Mouse (Mus musculus): Measurements from ENCODE around the gene Sephs2. TPM values are rescaled to one million over a fixed set of nuclear protein-coding genes. Genes with fewer than 3 reads are reported as not detected.

Gene Sephs2
- polyA plus RNA-seq, 1 experiment: 1.5 TPM

DNA sequence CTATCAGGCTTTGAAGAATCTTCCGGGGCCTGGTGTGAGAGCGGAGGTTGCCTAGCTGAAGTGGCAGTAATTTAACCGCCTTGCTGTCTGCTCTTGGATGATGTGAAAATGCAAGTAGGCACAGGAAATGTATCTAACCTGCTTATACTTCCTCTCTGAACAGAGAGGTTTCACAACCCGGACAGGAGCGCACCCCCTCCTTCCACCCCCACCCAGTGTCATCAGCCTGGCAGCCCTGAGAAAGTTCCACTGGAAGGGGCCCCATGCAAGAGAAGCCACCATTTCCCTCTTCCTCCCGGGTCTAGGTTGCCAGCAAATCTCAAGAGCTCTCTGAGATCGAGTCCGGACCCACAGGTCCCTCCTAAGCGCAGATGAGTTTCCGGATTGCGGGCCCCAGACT, 22.2 kb upstream of the Sephs2 start, which contains the start of gene Itgal:
Gene Itgal, plus strand, starts transcription at position 163 of the 400 bp plus-strand sequence.
- Histone ChIP-seq H3K4me1 (ENCODE audit: control insufficient read depth) (peaks cover 9% of the 10 kb centered on the region), H3K4me3 (replicated peaks) (no peak within 1 kb of the TSS), H3K36me3 (ENCODE audit: control insufficient read depth) (no peaks in the 10 kb centered on the region), H3K9me3 (ENCODE audit: control insufficient read depth, low read length) (no peaks in the 10 kb centered on the region), H3K27me3 (ENCODE audit: control insufficient read depth) (0 out of 2 replicates have a peak, but pooled peaks cover 2% of the 10 kb centered on the region)
- TF ChIP-seq TAL1 (IDR thresholded peaks at IDR 0.05; ENCODE audit: low read length): no peak
- no peak for TF ChIP-seq GATA1 (IDR thresholded peaks at IDR 0.05; ENCODE audit: low read length)

DNA sequence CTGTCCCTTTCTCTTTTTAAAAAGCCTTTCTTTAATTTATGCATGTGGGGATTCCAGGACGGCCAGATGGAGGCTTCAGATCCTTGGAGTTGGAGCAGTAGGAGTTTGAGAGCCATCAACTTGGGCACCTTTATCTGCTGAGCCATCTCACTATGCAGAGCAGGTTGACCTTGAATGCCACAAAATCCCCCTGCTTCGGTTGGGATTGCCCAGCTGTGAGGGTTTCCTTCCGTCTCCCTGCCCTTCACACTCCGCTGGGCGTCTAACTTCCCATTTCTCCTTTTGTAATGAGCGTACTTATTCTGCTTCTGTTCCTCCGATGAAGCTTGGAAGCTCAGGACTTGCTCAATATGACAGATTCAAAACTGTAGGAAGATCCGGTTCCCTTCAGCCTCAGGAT, 16.3 kb upstream of the Sephs2 start:
- Histone ChIP-seq H3K4me1 (ENCODE audit: control insufficient read depth) (peaks cover 9% of the 10 kb centered on the region), H3K27me3 (ENCODE audit: control insufficient read depth) (peaks cover 5% of the 10 kb centered on the region), H3K4me3 (replicated peaks) (no peak overlapping the region)

GRCm38 (mm10) chr7:127289306-127289705, 15.5 kb upstream of the Sephs2 start:
- H3K4me3 ChIP-seq (replicated peaks): no peak overlapping the region

More for the DNA sequence above, 16.3 kb upstream of the Sephs2 start:
- TF ChIP-seq GATA1 (IDR thresholded peaks at IDR 0.05; ENCODE audit: low read length): no peak
- no peak for TF ChIP-seq TAL1 (IDR thresholded peaks at IDR 0.05; ENCODE audit: low read length)
- Histone ChIP-seq H3K36me3 (ENCODE audit: control insufficient read depth) (no peaks in the 10 kb centered on the region), H3K9me3 (ENCODE audit: control insufficient read depth, low read length) (no peaks in the 10 kb centered on the region)

GRCm38 (mm10) chr7:127287940-127288339, 14.1 kb upstream of the Sephs2 start:
- Histone ChIP-seq H3K4me3 (replicated peaks) (no peak overlapping the region), H3K4me1 (ENCODE audit: control insufficient read depth) (peaks cover 15% of the 10 kb centered on the region), H3K9me3 (ENCODE audit: control insufficient read depth, low read length) (no peaks in the 10 kb centered on the region), H3K27me3 (ENCODE audit: control insufficient read depth) (peaks cover 5% of the 10 kb centered on the region), H3K36me3 (ENCODE audit: control insufficient read depth) (no peaks in the 10 kb centered on the region)
- TF ChIP-seq TAL1 (IDR thresholded peaks at IDR 0.05; ENCODE audit: low read length) (no peak), GATA1 (IDR thresholded peaks at IDR 0.05; ENCODE audit: low read length) (no peak)

More at GRCm38 (mm10) chr7:127289306-127289705, 15.5 kb upstream of the Sephs2 start:
- peaks cover 5% of the 10 kb centered on the region for H3K27me3 ChIP-seq (ENCODE audit: control insufficient read depth)
- no peaks in the 10 kb centered on the region for H3K9me3 ChIP-seq (ENCODE audit: control insufficient read depth, low read length)
- H3K36me3 ChIP-seq (ENCODE audit: control insufficient read depth): no peaks in the 10 kb centered on the region
- peaks cover 12% of the 10 kb centered on the region for H3K4me1 ChIP-seq (ENCODE audit: control insufficient read depth)
- no peak for TF ChIP-seq GATA1 (IDR thresholded peaks at IDR 0.05; ENCODE audit: low read length)

DNA sequence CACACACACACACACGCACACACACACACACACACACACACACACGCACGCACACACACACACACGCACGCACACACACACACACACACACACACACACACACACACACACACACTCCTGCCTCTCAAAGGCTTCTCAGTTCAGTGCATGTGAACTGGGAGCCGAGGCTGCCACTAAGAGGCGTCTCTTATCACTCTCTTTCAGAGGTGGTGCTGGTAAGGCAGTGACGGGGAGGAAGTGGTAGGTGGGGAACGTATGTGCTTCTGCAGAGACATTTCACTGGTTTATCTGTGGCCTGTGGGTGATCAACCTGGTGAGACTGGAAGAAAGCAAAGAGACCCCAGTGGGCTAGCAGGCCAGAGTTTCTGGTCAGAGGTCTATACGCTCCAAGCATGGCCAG, 11.3 kb upstream of the Sephs2 start:
- H3K36me3 ChIP-seq (ENCODE audit: control insufficient read depth): no peaks in the 10 kb centered on the region
- no peak overlapping the region for H3K4me3 ChIP-seq (replicated peaks)
- TF ChIP-seq TAL1 (IDR thresholded peaks at IDR 0.05; ENCODE audit: low read length): no peak
- TF ChIP-seq GATA1 (IDR thresholded peaks at IDR 0.05; ENCODE audit: low read length): no peak
- H3K9me3 ChIP-seq (ENCODE audit: control insufficient read depth, low read length): no peaks in the 10 kb centered on the region
- peaks cover 15% of the 10 kb centered on the region for H3K4me1 ChIP-seq (ENCODE audit: control insufficient read depth)
- H3K27me3 ChIP-seq (ENCODE audit: control insufficient read depth): peaks cover 1% of the 10 kb centered on the region

GRCm38 (mm10) chr7:127282190-127282589, 8.3 kb upstream of the Sephs2 start:
- H3K27me3 ChIP-seq (ENCODE audit: control insufficient read depth): no peaks in the 10 kb centered on the region
- no peaks in the 10 kb centered on the region for H3K9me3 ChIP-seq (ENCODE audit: control insufficient read depth, low read length)
- H3K4me3 ChIP-seq (replicated peaks): no peak overlapping the region
- peaks cover 30% of the 10 kb centered on the region for H3K4me1 ChIP-seq (ENCODE audit: control insufficient read depth)
- TF ChIP-seq TAL1 (IDR thresholded peaks at IDR 0.05; ENCODE audit: low read length) (no peak), GATA1 (IDR thresholded peaks at IDR 0.05; ENCODE audit: low read length) (no peak)
- no peaks in the 10 kb centered on the region for H3K36me3 ChIP-seq (ENCODE audit: control insufficient read depth)

- H3K36me3 ChIP-seq (ENCODE audit: control insufficient read depth): no peaks in the 10 kb centered on the region
- H3K27me3 ChIP-seq (ENCODE audit: control insufficient read depth): no peaks in the 10 kb centered on the region
- no peaks in the 10 kb centered on the region for H3K9me3 ChIP-seq (ENCODE audit: control insufficient read depth, low read length)
- H3K4me1 ChIP-seq (ENCODE audit: control insufficient read depth): peaks cover 34% of the 10 kb centered on the region
- TF ChIP-seq GATA1 (IDR thresholded peaks at IDR 0.05; ENCODE audit: low read length) (no peak), TAL1 (IDR thresholded peaks at IDR 0.05; ENCODE audit: low read length) (no peak)
- H3K4me3 ChIP-seq (replicated peaks): no peak overlapping the region
Observed at GRCm38 (mm10) chr7:127281114-127281513, 7.3 kb upstream of the Sephs2 start.

GRCm38 (mm10) chr7:127280092-127280491, 6.2 kb upstream of the Sephs2 start:
- TF ChIP-seq TAL1 (IDR thresholded peaks at IDR 0.05; ENCODE audit: low read length) (no peak), GATA1 (IDR thresholded peaks at IDR 0.05; ENCODE audit: low read length) (no peak)
- Histone ChIP-seq H3K4me1 (ENCODE audit: control insufficient read depth) (peaks cover 29% of the 10 kb centered on the region), H3K36me3 (ENCODE audit: control insufficient read depth) (no peaks in the 10 kb centered on the region), H3K4me3 (replicated peaks) (no peak overlapping the region), H3K27me3 (ENCODE audit: control insufficient read depth) (no peaks in the 10 kb centered on the region), H3K9me3 (ENCODE audit: control insufficient read depth, low read length) (no peaks in the 10 kb centered on the region)

DNA sequence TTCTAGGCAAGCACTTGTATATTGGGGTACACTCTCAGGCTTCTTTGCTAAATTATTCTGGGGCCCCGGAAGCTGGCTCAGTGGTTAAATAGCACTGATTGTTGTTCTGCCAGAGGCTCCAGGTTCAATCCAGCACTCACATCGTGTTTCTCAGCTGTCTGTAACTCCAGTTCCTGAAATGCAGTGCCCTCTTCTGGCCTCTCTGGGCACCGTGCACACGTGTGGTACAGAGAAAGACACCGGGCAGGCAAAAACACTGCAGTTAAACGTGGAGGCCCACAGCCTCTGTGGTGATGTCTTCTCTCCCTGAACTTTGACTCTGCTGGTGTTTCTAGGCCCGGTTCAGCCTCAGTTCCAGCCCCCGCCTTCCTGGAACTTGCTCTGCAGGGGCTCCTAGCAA, 4.5 kb upstream of the Sephs2 start:
- no peaks in the 10 kb centered on the region for H3K27me3 ChIP-seq (ENCODE audit: control insufficient read depth)
- peaks cover 36% of the 10 kb centered on the region for H3K4me1 ChIP-seq (ENCODE audit: control insufficient read depth)
- no peaks in the 10 kb centered on the region for H3K36me3 ChIP-seq (ENCODE audit: control insufficient read depth)
- H3K4me3 ChIP-seq (replicated peaks): no peak overlapping the region
- no peaks in the 10 kb centered on the region for H3K9me3 ChIP-seq (ENCODE audit: control insufficient read depth, low read length)
- TF ChIP-seq TAL1 (IDR thresholded peaks at IDR 0.05; ENCODE audit: low read length) (no peak), GATA1 (IDR thresholded peaks at IDR 0.05; ENCODE audit: low read length) (no peak)

DNA sequence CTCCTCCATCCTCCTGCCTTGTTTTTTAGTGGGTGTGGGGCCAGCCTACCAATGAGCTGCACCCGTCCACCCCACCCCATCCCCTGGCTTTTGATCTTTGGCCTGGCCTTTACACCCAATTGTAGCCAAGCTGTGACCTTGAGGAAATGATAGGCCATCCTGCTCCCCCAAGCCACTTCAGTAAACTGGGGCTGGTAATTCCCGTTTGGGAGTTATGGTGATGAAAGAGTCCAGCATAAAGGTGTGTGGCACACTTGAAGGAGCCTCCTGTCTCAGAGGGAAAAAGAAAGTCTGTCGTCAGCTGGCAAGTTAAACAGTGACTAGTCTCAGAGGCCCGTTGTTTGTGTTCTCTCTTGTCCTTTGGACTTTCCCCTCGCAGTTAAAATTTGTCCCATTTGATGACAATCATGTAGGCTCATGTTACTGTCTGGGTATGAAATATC, 2.7 kb upstream of the Sephs2 start:
- peaks cover 16% of the 10 kb centered on the region for H3K36me3 ChIP-seq (ENCODE audit: control insufficient read depth)
- no peak overlapping the region for H3K4me3 ChIP-seq (replicated peaks)
- H3K27me3 ChIP-seq (ENCODE audit: control insufficient read depth): no peaks in the 10 kb centered on the region
- TF ChIP-seq TAL1 (IDR thresholded peaks at IDR 0.05; ENCODE audit: low read length) (no peak), GATA1 (IDR thresholded peaks at IDR 0.05; ENCODE audit: low read length) (no peak)
- no peaks in the 10 kb centered on the region for H3K9me3 ChIP-seq (ENCODE audit: control insufficient read depth, low read length)
- H3K4me1 ChIP-seq (ENCODE audit: control insufficient read depth): peaks cover 49% of the 10 kb centered on the region
